Comparison of ENCODE assay signal across 19 mouse cellular contexts in the genomic region with DNA sequence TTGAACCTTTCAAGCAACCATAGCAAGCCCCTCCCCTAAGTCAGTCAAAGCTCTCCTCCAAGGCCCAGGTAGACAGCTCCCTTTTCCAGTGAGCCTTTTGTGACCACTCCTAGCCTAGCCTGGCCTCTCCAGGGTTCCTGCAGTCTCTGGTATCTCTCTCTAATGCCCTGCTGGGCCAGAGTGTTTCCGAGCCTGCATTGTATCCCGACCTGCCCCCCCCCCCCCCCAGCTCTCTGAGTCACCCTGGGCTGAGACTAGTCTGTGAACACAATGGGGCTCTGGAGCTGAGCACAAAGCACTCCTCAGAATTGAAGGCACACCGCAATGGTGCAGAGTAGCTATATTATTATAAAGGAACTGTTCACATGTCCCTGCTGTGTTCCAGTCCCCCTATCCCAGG. TPM values are rescaled to one million over a fixed set of nuclear protein-coding genes. Genes with fewer than 3 reads are reported as not detected.
DNase-seq lines count a peak whose midpoint lies in the region; ATAC-seq and TF ChIP-seq lines count a peak whose summit lies in the region.
"Had no signal": no experiment of that assay in that cellular context is flagged by ENCODE, and none has a peak within 500 bp of the region (broad histone marks: within the 10 kb centered on the region; RNA-seq: fewer than 3 reads in every experiment).

No protein-coding gene starts in this region.

- H3K4me1 ChIP-seq in heart, embryonic 12.5 days (replicated peaks): peaks cover 77% of the 10 kb centered on the region
- no peaks in the 10 kb centered on the region for H3K4me1 ChIP-seq in lung, postnatal 0 days (ENCODE audit: insufficient read depth, low read depth, low read length)
- peaks cover 65% of the 10 kb centered on the region for H3K4me1 ChIP-seq in limb, embryonic 10.5 days
- H3K4me1 ChIP-seq in stomach, embryonic 16.5 days (ENCODE audit: control insufficient read depth, insufficient read depth, low read length): peaks cover 10% of the 10 kb centered on the region

- no peak for DNase-seq in heart, postnatal 25 days (ENCODE audit: low spot score)
- DNase-seq in lung, postnatal 0 days (ENCODE audit: low spot score): peak; percentile 23
- no peak for DNase-seq in lung, postnatal 36 days
- no peak for DNase-seq in limb, embryonic 10.5 days (ENCODE audit: low spot score)
- no peak for DNase-seq in lung, postnatal 10 days
- DNase-seq: cerebellum, postnatal 10 days; lung, postnatal 14 days had no signal

- no peak for TF ChIP-seq EP300 in lung, postnatal 0 days (IDR thresholded peaks at IDR 0.05)

- no peaks in the 10 kb centered on the region for H3K27me3 ChIP-seq in heart, embryonic 12.5 days (replicated peaks)
- H3K27me3 ChIP-seq in lung, postnatal 0 days (replicated peaks; ENCODE audit: insufficient read depth, low read length): no peaks in the 10 kb centered on the region
- peaks cover 39% of the 10 kb centered on the region for H3K27me3 ChIP-seq in limb, embryonic 10.5 days (ENCODE audit: low read depth, poor library complexity, severe bottlenecking)
- no peaks in the 10 kb centered on the region for H3K27me3 ChIP-seq in stomach, embryonic 16.5 days (ENCODE audit: control insufficient read depth, insufficient read depth, low read length)
- H3K27me3 ChIP-seq: neural tube, embryonic 13.5 days had no signal

- H3K9me3 ChIP-seq in heart, embryonic 12.5 days (replicated peaks): no peaks in the 10 kb centered on the region
- no peaks in the 10 kb centered on the region for H3K9me3 ChIP-seq in lung, postnatal 0 days (ENCODE audit: low read length)
- H3K9me3 ChIP-seq in limb, embryonic 10.5 days (replicated peaks): no peaks in the 10 kb centered on the region
- H3K9me3 ChIP-seq in stomach, embryonic 16.5 days (replicated peaks; ENCODE audit: control insufficient read depth, low read length): no peaks in the 10 kb centered on the region
- H3K9me3 ChIP-seq: limb, embryonic 12.5 days; neural tube, embryonic 13.5 days had no signal

- H3K36me3 ChIP-seq in heart, embryonic 12.5 days: peaks cover 14% of the 10 kb centered on the region
- no peaks in the 10 kb centered on the region for H3K36me3 ChIP-seq in lung, postnatal 0 days (ENCODE audit: insufficient read depth, low read length)
- H3K36me3 ChIP-seq in limb, embryonic 10.5 days: peaks cover 29% of the 10 kb centered on the region
- no peaks in the 10 kb centered on the region for H3K36me3 ChIP-seq in stomach, embryonic 16.5 days (ENCODE audit: control insufficient read depth, insufficient read depth, low read length)
- H3K36me3 ChIP-seq: neural tube, embryonic 13.5 days had no signal

- no peak overlapping the region for H3K9ac ChIP-seq in heart, embryonic 12.5 days
- no peak overlapping the region for H3K9ac ChIP-seq in lung, postnatal 0 days (replicated peaks; ENCODE audit: low read depth)
- H3K9ac ChIP-seq in stomach, embryonic 16.5 days (ENCODE audit: low read length): no peak overlapping the region
- H3K9ac ChIP-seq: limb, embryonic 12.5 days; liver, embryonic 14.5 days; neural tube, embryonic 13.5 days had no signal

- TF ChIP-seq CTCF in lung, postnatal 0 days (IDR thresholded peaks at IDR 0.05): no peak

- ATAC-seq in heart, embryonic 12.5 days (ENCODE audit: insufficient number of reproducible peaks, low FRiP score): peak; percentile 17; the same call in 1 of the 2 replicates
- ATAC-seq in lung, postnatal 0 days: peak; percentile 30; the same call in 1 of the 2 replicates
- ATAC-seq in stomach, embryonic 16.5 days (ENCODE audit: insufficient read depth, low FRiP score): peak; percentile 71; the same call in 1 of the 2 replicates
- ATAC-seq: activated CD4-positive, CD25-positive, alpha-beta regulatory T cell, adult 4 months; CD4-positive, CD25-positive, alpha-beta regulatory T cell, adult 4 months; inflammation-experienced regulatory T-cells, adult 6 months had no signal

- H3K4me3 ChIP-seq in heart, embryonic 12.5 days: no peak overlapping the region
- H3K4me3 ChIP-seq in lung, postnatal 0 days (ENCODE audit: low read depth, low read length): no peak overlapping the region
- no peak overlapping the region for H3K4me3 ChIP-seq in limb, embryonic 10.5 days
- no peak overlapping the region for H3K4me3 ChIP-seq in stomach, embryonic 16.5 days (replicated peaks; ENCODE audit: low read length)
- H3K4me3 ChIP-seq: erythroblast, embryonic 14.5 days; layer of hippocampus, adult 2 months; limb, embryonic 12.5 days; neural tube, embryonic 13.5 days had no signal

- H3K4me2 ChIP-seq in heart, embryonic 12.5 days: no peak overlapping the region
- H3K4me2 ChIP-seq in lung, postnatal 0 days (replicated peaks; ENCODE audit: low read depth, low read length): no peak overlapping the region
- no peak overlapping the region for H3K4me2 ChIP-seq in stomach, embryonic 16.5 days (ENCODE audit: low read depth, low read length)
- H3K4me2 ChIP-seq: limb, embryonic 12.5 days; neural tube, embryonic 13.5 days had no signal

- intact Hi-C loops in heart, postnatal 25 days (cut with DNase I): no loop called here

- WGBS in heart, embryonic 12.5 days: 19% methylated on average over 3 of the region's 3 CpGs
- WGBS in lung, postnatal 0 days: 69% methylated on average over 2 of the region's 3 CpGs
- WGBS in limb, embryonic 10.5 days: 52% methylated on average over 3 of the region's 3 CpGs
- WGBS in stomach, embryonic 16.5 days: 26% methylated on average over 3 of the region's 3 CpGs

- H3K27ac ChIP-seq in heart, embryonic 12.5 days (ENCODE audit: poor library complexity, severe bottlenecking): peak overlapping the region; percentile 92
- H3K27ac ChIP-seq in lung, postnatal 0 days (ENCODE audit: low read length): no peak overlapping the region
- H3K27ac ChIP-seq in limb, embryonic 10.5 days: peak overlapping the region; percentile 32; the same call in 1 of the 2 replicates
- H3K27ac ChIP-seq in stomach, embryonic 16.5 days (ENCODE audit: low read length): no peak overlapping the region
- H3K27ac ChIP-seq: layer of hippocampus, adult 2 months; liver, embryonic 14.5 days; neural tube, embryonic 13.5 days had no signal

RNA-seq across cellular contexts. Expression of gene Wnt11, which starts 21.2 kb away (rescaled TPM):
- 26.3 and 31.0 TPM in 2 replicates for polyA plus RNA-seq in heart, embryonic 12.5 days (2016; fragmentation: Nextera tagmentation; extraction: Ambion mirVana)
- total RNA-seq in heart, postnatal 25 days (2021): 1 to 10 TPM; 4.1 to 4.6 TPM
- polyA plus RNA-seq in lung, postnatal 0 days (2015; fragmentation: Nextera tagmentation; extraction: Ambion mirVana): 10.5 and 11.8 TPM in 2 replicates
- 10.3 and 19.3 TPM in 2 replicates for polyA plus RNA-seq in limb, embryonic 10.5 days (2016; fragmentation: Nextera tagmentation; extraction: Ambion mirVana)
- 4.7 and 5.8 TPM in 2 replicates for polyA plus RNA-seq in stomach, embryonic 16.5 days (2015; fragmentation: Nextera tagmentation; extraction: Ambion mirVana)
- total RNA-seq: granulocyte monocyte progenitor cell, adult 5-6 weeks; MEL had no signal
- polyA plus RNA-seq: activated CD4-positive, CD25-positive, alpha-beta regulatory T cell, adult 4 months; CD4-positive, CD25-positive, alpha-beta regulatory T cell, adult 4 months; erythroblast, embryonic 14.5 days; inflammation-experienced regulatory T-cells, adult 6 months had no signal

Comparison
In these comparisons a context has a peak if more than half of its experiments do, and no peak if none do; other contexts are left out.
1. ATAC-seq: peak in every context shown above with its lines; median percentile 71 in stomach, embryonic 16.5 days; 30 in lung, postnatal 0 days; 17 in heart, embryonic 12.5 days.
2. H3K27ac ChIP-seq: peak in heart, embryonic 12.5 days (single experiment) and limb, embryonic 10.5 days (single experiment); none in lung, postnatal 0 days (single experiment) and stomach, embryonic 16.5 days (single experiment).